Mouse (Mus musculus): ENCODE measurements around the gene Aspdh. TPM values are rescaled to one million over a fixed set of nuclear protein-coding genes. Genes with fewer than 3 reads are reported as not detected.
A peak's percentile ranks its signal among the peaks of the same experiment; 100 is the strongest.

Aspdh gene
- polyA plus RNA-seq, 1 experiment from 2014 or later, result 0.62 TPM

DNA sequence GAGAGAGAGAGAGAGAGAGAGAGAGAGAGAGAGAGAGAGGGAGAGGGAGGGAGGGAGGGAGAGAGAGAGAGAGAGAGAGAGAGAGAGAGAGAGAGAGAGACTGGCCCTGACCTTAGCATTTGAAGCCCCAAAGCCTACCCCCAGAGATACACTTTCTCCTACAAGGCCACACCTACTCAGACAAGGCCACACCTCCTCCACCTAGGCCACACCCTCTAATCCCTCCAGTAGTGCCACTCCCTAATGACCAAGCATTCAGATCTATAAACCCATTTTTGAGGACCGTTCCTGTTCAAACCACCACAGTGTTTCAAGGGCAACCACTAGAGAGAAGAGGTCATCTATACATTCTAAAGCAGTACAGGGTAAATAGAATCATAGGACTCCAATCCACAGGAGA is 8.9 kb upstream of the Aspdh start:
- no peaks in the 10 kb centered on the region for H3K4me1 ChIP-seq
- H3K36me3 ChIP-seq, result no peaks in the 10 kb centered on the region
- H3K27ac ChIP-seq, result no peak overlapping the region
- 94% methylated on average over 1 of the region's 1 CpGs for WGBS
- H3K27me3 ChIP-seq, result peaks cover 22% of the 10 kb centered on the region
- H3K4me3 ChIP-seq, result no peak overlapping the region
- no peak overlapping the region for H3K4me2 ChIP-seq
- H3K9me3 ChIP-seq, result no peaks in the 10 kb centered on the region
- ATAC-seq (ENCODE audit: borderline replicate concordance, extremely low read depth, low FRiP score, low TSS enrichment), result no peak
- H3K9ac ChIP-seq, result no peak overlapping the region

GRCm38 (mm10) chr7:44460067-44460466 is 5.1 kb upstream of the Aspdh start:
- no peak overlapping the region for H3K9ac ChIP-seq
- no peak overlapping the region for H3K4me3 ChIP-seq

GRCm38 (mm10) chr7:44460767-44461502 is 4.3 kb upstream of the Aspdh start:
- Histone ChIP-seq H3K4me1 (peaks cover 6% of the 10 kb centered on the region; the same call in 1 of the 2 replicates), H3K9me3 (no peaks in the 10 kb centered on the region), H3K4me2 (no peak overlapping the region), H3K9ac (no peak overlapping the region), H3K27ac (no peak overlapping the region), H3K27me3 (peaks cover 61% of the 10 kb centered on the region), H3K36me3 (no peaks in the 10 kb centered on the region), H3K4me3 (no peak overlapping the region)
- 69% methylated on average over 31 of the region's 31 CpGs for WGBS
- no peak for ATAC-seq (ENCODE audit: borderline replicate concordance, extremely low read depth, low FRiP score, low TSS enrichment)

More at GRCm38 (mm10) chr7:44460067-44460466, 5.1 kb upstream of the Aspdh start:
- peaks cover 58% of the 10 kb centered on the region for H3K27me3 ChIP-seq
- ATAC-seq (ENCODE audit: borderline replicate concordance, extremely low read depth, low FRiP score, low TSS enrichment), result no peak
- H3K27ac ChIP-seq, result no peak overlapping the region
- WGBS, result 71% methylated on average over 6 of the region's 6 CpGs
- peaks cover 6% of the 10 kb centered on the region; the same call in 1 of the 2 replicates for H3K4me1 ChIP-seq
- no peaks in the 10 kb centered on the region for H3K9me3 ChIP-seq
- H3K36me3 ChIP-seq, result no peaks in the 10 kb centered on the region
- H3K4me2 ChIP-seq, result no peak overlapping the region

DNA sequence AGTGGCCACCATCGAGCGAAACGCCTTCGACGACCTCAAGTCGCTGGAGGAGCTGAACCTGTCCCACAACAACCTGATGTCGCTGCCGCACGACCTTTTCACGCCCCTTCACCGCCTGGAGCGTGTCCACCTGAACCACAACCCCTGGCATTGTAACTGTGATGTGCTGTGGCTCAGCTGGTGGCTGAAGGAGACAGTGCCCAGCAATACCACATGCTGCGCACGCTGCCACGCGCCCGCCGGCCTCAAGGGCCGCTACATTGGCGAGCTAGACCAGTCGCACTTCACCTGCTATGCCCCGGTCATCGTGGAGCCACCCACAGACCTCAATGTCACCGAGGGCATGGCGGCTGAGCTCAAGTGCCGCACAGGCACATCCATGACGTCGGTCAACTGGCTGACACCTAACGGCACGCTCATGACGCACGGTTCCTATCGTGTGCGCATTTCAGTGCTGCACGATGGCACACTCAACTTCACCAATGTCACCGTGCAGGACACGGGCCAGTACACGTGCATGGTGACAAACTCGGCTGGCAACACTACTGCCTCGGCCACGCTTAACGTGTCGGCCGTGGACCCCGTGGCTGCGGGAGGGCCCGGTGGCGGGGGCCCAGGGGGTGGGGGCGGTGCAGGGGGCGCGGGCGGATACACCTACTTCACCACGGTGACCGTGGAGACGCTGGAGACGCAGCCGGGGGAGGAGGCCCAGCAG is 3.5 kb upstream of the Aspdh start:
- H3K9ac ChIP-seq, result no peak overlapping the region

GRCm38 (mm10) chr7:44462218-44463055 is 2.8 kb upstream of the Aspdh start:
- Histone ChIP-seq H3K36me3 (no peaks in the 10 kb centered on the region), H3K4me2 (peak overlapping the region; percentile 42), H3K9ac (no peak overlapping the region), H3K4me1 (peaks cover 10% of the 10 kb centered on the region), H3K9me3 (no peaks in the 10 kb centered on the region), H3K27me3 (peaks cover 61% of the 10 kb centered on the region), H3K27ac (no peak overlapping the region), H3K4me3 (peak overlapping the region; percentile 17)
- ATAC-seq (ENCODE audit: borderline replicate concordance, extremely low read depth, low FRiP score, low TSS enrichment), result no peak
- WGBS, result 16% methylated on average over 76 of the region's 77 CpGs

More for the DNA sequence above, 3.5 kb upstream of the Aspdh start:
- Histone ChIP-seq H3K4me3 (no peak overlapping the region), H3K27me3 (peaks cover 61% of the 10 kb centered on the region), H3K4me2 (no peak overlapping the region), H3K4me1 (peaks cover 6% of the 10 kb centered on the region; the same call in 1 of the 2 replicates), H3K27ac (no peak overlapping the region), H3K36me3 (no peaks in the 10 kb centered on the region), H3K9me3 (no peaks in the 10 kb centered on the region)
- 47% methylated on average over 57 of the region's 57 CpGs for WGBS
- no peak for ATAC-seq (ENCODE audit: borderline replicate concordance, extremely low read depth, low FRiP score, low TSS enrichment)

GRCm38 (mm10) chr7:44463056-44463425 is 2.1 kb upstream of the Aspdh start:
- no peak for ATAC-seq (ENCODE audit: borderline replicate concordance, extremely low read depth, low FRiP score, low TSS enrichment)
- Histone ChIP-seq H3K4me1 (peaks cover 12% of the 10 kb centered on the region), H3K4me2 (peak overlapping the region; percentile 42), H3K27me3 (peaks cover 61% of the 10 kb centered on the region), H3K4me3 (no peak overlapping the region), H3K9ac (no peak overlapping the region), H3K36me3 (no peaks in the 10 kb centered on the region), H3K9me3 (no peaks in the 10 kb centered on the region), H3K27ac (no peak overlapping the region)
- 27% methylated on average over 8 of the region's 8 CpGs for WGBS

GRCm38 (mm10) chr7:44463556-44464225 is 1.5 kb upstream of the Aspdh start:
- peaks cover 16% of the 10 kb centered on the region for H3K4me1 ChIP-seq
- H3K36me3 ChIP-seq, result no peaks in the 10 kb centered on the region
- H3K9me3 ChIP-seq, result no peaks in the 10 kb centered on the region
- no peak overlapping the region for H3K9ac ChIP-seq
- H3K4me3 ChIP-seq, result no peak overlapping the region
- no peak overlapping the region for H3K27ac ChIP-seq
- H3K4me2 ChIP-seq, result no peak overlapping the region
- 81% methylated on average over 10 of the region's 10 CpGs for WGBS
- no peak for ATAC-seq (ENCODE audit: borderline replicate concordance, extremely low read depth, low FRiP score, low TSS enrichment)
- H3K27me3 ChIP-seq, result peaks cover 61% of the 10 kb centered on the region

GRCm38 (mm10) chr7:44464511-44464910 is 680 bp upstream of the Aspdh start:
- H3K27me3 ChIP-seq, result peaks cover 58% of the 10 kb centered on the region
- no peak overlapping the region for H3K4me2 ChIP-seq
- WGBS, result 26% methylated on average over 4 of the region's 4 CpGs
- no peaks in the 10 kb centered on the region for H3K9me3 ChIP-seq
- H3K27ac ChIP-seq, result no peak overlapping the region
- H3K36me3 ChIP-seq, result no peaks in the 10 kb centered on the region
- H3K9ac ChIP-seq, result no peak overlapping the region
- no peak for ATAC-seq (ENCODE audit: borderline replicate concordance, extremely low read depth, low FRiP score, low TSS enrichment)
- no peak overlapping the region for H3K4me3 ChIP-seq
- H3K4me1 ChIP-seq, result peaks cover 24% of the 10 kb centered on the region

DNA sequence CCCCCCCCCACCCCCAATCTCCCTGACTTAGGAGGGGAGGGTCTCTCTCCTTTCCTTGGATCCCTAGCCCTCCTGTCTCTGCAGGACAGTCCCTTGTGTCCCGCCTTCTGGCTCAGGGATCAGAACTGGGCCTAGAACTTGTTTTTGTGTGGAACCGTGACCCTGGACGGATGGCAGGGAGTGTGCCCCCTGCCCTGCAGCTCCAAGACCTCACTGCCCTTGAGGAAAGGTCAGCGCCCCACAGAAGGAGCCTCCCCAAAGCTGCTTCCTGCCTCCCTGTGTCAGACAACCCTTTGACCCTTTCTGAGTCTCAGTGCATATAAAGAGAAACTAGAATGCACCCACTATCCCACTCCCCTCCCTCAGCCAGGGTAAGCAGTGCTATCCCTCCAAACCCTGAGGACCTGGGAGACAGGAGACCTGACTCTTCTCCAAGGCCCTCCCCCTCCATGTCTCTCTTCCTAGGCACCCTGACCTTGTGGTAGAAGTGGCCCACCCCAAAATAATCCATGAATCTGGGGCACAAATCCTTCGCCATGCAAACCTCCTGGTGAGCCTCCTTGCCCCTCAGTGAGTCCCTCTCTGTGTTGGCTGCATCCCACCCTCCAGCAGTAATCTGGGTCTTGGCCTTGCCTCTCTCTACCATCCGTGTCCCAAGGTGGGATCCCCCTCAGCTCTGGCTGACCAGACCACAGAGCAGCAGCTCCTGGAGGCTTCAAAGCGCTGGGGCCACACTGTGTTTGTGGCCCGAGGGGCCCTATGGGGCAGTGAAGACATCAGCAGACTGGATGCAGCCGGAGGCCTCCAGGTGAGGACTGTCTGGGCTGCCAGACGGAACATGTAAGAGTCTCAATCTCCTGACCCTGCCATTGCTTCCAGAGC is 1.1 kb downstream of the Aspdh start:
- 70% methylated on average over 10 of the region's 10 CpGs for WGBS
- no peak overlapping the region for H3K9ac ChIP-seq
- no peak overlapping the region for H3K4me3 ChIP-seq
- H3K9me3 ChIP-seq, result no peaks in the 10 kb centered on the region
- H3K36me3 ChIP-seq, result no peaks in the 10 kb centered on the region
- H3K27me3 ChIP-seq, result peaks cover 40% of the 10 kb centered on the region
- H3K4me1 ChIP-seq, result peaks cover 41% of the 10 kb centered on the region
- no peak overlapping the region for H3K4me2 ChIP-seq
- ATAC-seq (ENCODE audit: borderline replicate concordance, extremely low read depth, low FRiP score, low TSS enrichment), result no peak
- no peak overlapping the region for H3K27ac ChIP-seq

GRCm38 (mm10) chr7:44466888-44467311 is 1.7 kb downstream of the Aspdh start:
- Histone ChIP-seq H3K4me1 (peaks cover 48% of the 10 kb centered on the region), H3K4me2 (peak overlapping the region; percentile 41; the same call in 1 of the 2 replicates)

More at GRCm38 (mm10) chr7:44466888-44467311, 1.7 kb downstream of the Aspdh start:
- Histone ChIP-seq H3K27me3 (peaks cover 34% of the 10 kb centered on the region), H3K9me3 (no peaks in the 10 kb centered on the region), H3K4me3 (0 out of 2 replicates have a peak overlapping the region, but pooled peaks have one; percentile 70), H3K9ac (no peak overlapping the region), H3K27ac (no peak overlapping the region), H3K36me3 (no peaks in the 10 kb centered on the region)
- 76% methylated on average over 16 of the region's 16 CpGs for WGBS
- ATAC-seq (ENCODE audit: borderline replicate concordance, extremely low read depth, low FRiP score, low TSS enrichment), result no peak
